Mouse (Mus musculus) liver, postnatal 0 days (tissue): ENCODE data around the gene Prpf6.

Experiments
- CTCF ChIP-seq: sonication (generic); IDR thresholded peaks from 2 replicates; pipeline ENCODE4 v1.5.1; 2016; ENCODE audit warnings: antibody characterized with exemption, low read depth
- EP300 ChIP-seq: IDR thresholded peaks from 2 replicates; pipeline ENCODE4 v1.6.1; 2016; ENCODE audit warnings: antibody characterized with exemption, low read depth, mild to moderate bottlenecking

- TF ChIP-seq EP300: no peak
- no peak for TF ChIP-seq CTCF
These were observed 8.7 kb upstream of the Prpf6 start for GRCm38 (mm10) chr2:181582939-181583338.
